Mouse (Mus musculus): ENCODE measurements around the gene Osgep.
"Not testable (repeated sequence)": the region's sequence is repeated elsewhere in the genome, so short reads cannot be mapped to it uniquely, and the experiment has no call there.

The Osgep gene

GRCm38 (mm10) chr14:50924281-50925064, at the start of gene Osgep, which contains the start of gene Apex1:
TSS of gene Osgep (minus strand) at chr14:50924893.
TSS of gene Apex1 (plus strand) at chr14:50924968.
- peak; percentile 97 for DNase-seq

GRCm38 (mm10) chr14:50973700-50974099, 49.0 kb upstream of the Osgep start:
- no peak for DNase-seq

DNA sequence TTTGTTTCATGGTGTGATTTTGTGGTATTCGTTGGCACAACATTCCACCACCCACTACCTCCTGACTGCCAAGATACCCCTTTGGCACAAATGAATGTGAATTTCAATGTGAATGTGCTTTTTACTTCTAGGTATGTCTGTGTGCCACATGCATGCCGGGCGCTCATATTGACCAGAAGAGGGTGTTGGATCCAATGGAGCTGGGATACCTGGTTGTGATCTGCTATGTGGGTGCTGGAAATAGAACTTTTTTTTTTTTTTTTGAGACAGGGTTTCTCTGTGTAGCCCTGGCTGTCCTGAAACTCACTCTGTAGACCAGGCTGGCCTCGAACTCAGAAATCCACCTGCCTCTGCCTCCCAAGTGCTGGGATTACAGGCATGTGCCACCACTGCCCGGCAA, 48.4 kb upstream of the Osgep start:
- DNase-seq: not testable (repeated sequence)

GRCm38 (mm10) chr14:50970822-50971221, 46.1 kb upstream of the Osgep start:
- no peak for DNase-seq

DNA sequence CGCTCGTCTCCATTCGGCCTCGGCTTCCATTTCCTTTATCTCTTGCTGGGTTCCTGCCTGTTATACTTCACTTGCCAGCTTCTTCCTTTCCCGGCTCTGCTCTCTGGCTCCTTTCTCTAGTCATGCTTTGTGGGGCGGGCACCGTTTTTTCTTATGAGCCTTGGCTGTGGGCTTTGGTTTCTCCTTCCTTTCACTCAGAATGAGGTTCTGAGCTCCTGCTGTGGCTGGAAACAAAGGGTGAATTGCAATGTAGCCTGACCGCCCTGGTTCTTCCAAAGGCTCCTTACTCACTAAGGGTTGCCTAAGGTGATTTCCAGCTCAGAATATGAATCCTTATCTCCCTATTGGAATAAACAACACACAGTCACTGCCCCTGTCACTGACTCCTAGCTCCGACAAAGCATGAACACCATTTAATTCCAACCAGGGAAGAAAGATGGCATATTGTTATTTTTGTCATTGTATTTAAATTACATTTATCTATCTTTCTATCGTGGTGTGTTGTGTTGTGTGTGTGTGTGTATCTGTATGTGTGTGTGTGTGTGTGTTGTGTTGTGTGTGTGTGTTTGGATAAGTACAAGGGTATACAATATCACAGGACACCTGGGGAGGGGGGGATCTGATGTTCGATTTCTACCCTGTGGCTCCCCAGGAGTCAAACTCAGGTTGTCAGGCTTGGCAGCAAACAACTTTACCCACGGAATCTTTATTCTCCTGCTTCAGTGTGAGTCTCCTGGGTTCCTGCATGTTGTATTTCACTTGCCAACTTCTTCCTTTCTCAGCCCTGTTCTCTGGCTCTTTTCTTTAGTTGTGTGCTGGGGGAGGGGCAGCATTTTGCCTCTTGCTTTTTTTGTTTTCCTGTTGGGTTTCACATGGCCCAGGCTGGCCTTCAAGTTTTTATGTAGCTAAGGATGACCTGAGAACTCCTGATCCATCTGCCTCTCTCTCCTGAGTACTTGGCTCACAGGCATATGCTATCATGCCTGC, 45.2 kb upstream of the Osgep start:
- peak; percentile 30 to 52 for DNase-seq

GRCm38 (mm10) chr14:50969041-50969440, 44.3 kb upstream of the Osgep start:
- no peak for DNase-seq

- no peak for DNase-seq
Measured at GRCm38 (mm10) chr14:50968216-50968980, 43.7 kb upstream of the Osgep start.

- not testable (repeated sequence) for DNase-seq
Measured at GRCm38 (mm10) chr14:50958289-50958995, 33.7 kb upstream of the Osgep start.

- not testable (repeated sequence) for DNase-seq
Measured at GRCm38 (mm10) chr14:50957146-50957545, 32.5 kb upstream of the Osgep start.

GRCm38 (mm10) chr14:50956724-50957123, 32.0 kb upstream of the Osgep start:
- DNase-seq: not testable (repeated sequence)

DNA sequence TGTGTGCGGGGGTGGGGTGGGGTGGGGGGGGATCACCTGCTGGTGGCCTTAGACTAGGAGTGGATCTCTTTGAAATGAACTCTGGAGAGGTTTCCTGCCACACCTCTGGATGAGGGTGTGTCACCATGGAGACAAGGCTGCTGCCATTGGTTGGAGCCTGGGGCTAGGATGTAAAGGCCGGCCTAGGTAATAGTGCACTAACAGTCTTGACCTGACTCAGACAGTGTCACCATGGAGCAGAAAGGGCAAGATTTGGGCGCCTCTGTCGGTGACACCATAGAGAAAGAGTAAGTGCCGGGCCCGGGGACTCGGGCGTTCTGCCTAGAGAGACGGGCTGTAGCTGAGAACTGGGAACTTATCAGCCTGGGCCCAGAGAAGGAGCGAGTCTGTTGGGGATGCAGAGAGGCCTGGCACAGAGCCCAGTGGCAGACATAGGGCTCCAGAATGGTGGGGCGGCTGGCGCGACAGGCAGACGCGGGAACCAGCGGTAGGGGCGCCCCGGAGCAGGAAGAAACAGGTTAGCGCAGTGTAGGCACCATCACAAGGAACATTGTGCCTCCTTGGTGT, 31.3 kb upstream of the Osgep start, which contains the start of gene Pnp2:
Gene Pnp2, plus strand, starts transcription at position 51 of the 567 bp plus-strand sequence.
- peak; percentile 60 to 73 for DNase-seq

DNA sequence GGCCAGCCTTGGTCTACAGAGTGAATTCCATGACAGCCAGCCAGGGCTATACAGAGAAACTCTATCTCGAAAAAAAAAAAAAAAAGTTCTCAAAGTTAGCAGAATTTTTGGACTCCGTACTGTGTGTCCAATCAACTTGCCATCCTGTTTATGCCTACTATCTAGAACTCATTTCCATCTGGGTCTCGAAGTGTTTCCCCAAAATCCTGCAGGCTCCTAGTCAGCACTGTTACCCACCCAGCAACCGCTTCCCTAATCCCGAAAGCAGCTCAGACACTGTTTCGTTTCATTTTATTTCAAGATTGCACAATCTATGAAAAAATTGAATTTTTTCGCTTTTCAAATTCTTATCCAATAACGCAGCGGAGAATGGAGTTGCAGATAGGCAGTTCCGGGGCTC, 30.8 kb upstream of the Osgep start:
- DNase-seq: no peak

GRCm38 (mm10) chr14:50945526-50945925, 20.8 kb upstream of the Osgep start:
- not testable (repeated sequence) for DNase-seq

- not testable (repeated sequence) for DNase-seq
Measured at GRCm38 (mm10) chr14:50945081-50945480, 20.4 kb upstream of the Osgep start.

- DNase-seq: not testable (repeated sequence)
Measured at GRCm38 (mm10) chr14:50944668-50945033, 20.0 kb upstream of the Osgep start.

DNA sequence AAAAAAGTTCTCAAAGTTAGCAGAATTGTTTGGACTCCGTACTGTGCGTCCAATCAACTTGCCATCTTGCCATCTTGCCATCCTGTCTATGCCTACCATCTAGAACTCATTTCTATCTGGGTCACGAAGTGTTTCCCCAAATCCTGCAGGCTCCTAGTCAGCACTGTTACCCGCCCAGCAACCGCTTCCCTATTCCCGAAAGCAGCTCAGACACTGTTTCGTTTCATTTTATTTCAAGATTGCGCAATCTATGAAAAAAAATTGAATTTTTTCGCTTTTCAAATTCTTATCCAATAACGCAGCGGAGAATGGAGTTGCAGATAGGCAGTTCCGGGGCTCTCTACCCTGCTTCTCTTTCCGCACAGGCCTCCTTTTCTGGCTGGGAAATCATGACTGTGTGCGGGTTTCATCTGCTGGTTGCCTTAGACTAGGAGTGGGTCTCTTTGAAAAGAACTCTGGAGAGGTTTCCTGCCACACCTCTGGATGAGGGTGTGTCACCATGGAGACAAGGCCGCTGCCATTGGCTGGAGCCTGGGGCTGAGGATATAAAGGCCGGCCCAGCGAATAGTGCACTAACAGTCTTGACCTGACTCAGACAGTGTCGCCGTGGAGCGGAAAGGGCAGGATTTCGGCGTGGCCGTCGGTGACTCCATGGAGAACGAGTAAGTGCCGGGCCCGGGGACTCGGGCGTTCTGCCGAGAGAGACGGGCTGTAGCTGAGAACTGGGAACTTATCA, 19.4 kb upstream of the Osgep start, which contains the start of gene Gm49342:
Gene Gm49342, plus strand, starts transcription at position 586 of the 736 bp plus-strand sequence.
- peak; percentile 93 to 95 for DNase-seq

DNA sequence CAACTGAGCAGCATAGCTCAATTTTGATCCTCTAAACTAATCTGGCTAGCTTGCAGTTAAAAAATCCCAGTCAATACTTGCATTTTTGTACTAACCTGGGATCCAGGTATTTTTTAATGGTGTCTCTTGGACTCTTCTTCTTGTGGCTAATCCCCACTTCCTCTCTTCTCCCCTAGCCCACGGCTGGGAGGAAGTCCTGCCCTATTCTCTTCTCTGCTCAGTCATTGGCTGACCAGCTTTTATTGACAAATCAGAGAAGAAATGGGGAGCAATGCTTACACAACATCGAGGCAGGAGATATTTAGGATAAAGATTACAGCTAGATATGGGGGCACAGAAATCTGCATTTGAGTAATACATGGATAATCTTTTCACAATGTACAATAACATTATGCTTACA, 14.2 kb upstream of the Osgep start:
- DNase-seq: no peak

DNA sequence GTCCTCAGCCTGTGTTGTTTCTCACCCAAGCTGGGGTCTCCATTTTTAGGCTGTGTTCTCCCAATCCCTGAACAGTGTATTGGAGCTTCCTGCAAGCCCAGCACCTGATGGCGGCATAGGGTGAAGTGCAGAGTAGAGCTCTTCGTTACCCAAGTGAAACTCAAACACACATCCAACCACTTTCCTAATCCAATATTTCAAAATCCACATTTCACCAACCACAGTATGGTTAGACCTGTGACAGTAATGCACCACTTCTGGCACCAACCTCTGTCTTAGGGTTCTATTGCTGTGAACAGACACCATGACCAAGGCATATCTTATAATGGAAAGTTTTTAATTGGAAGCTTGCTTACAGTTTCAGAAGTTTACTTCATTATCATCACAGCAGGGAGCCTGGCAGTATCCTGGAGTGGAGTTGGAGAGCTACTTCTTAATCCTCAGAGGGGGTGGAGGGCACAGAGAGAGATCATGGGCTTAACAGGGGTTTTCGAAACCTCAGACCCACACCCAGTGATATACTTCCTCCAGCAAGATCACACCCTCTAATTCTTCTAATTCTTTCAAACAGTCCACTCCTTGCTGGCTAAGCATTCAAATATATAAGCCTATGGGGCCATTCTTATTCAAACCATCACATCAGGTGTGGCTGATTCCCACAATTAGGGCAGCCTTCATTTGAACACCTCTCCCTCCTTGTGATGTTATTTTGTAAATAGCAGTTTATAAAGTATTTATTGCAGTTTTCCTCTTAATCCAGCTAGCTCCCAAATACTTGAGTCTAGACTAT, 13.6 kb upstream of the Osgep start:
- DNase-seq: no peak

GRCm38 (mm10) chr14:50936649-50937048, 12.0 kb upstream of the Osgep start:
- DNase-seq: no peak

DNA sequence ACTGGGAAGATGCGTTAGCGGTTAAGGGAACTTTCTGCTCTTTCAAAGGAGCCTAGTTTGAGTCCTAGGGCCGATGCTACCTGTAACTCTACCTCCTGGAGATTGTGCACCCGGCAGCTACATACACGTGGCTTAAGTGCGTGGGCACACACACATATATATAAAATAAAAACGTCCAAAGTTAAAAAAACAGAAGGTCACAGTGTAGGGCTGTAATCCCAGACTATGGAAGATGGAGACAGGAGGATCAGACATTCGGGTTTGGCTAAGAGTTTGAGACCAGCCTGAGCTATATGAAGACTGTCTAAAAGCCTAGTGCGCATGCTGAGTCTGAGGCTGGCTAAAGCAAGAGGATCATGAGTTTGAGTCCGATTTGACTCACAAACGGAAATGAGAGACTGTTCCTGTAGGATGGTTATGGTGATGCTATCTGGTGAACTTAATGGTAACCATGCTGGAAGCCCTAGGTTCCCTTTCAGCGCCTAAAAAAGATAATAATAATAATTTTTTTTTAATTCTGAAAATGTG, 6.9 kb upstream of the Osgep start:
- no peak for DNase-seq
